Mouse (Mus musculus) E14TG2a.4 (cell line): ENCODE measurements around the gene Ptprn2.

Experiments used
- CTCF ChIP-seq: conservative IDR thresholded peaks from 2 replicates; pipeline ENCODE4 v1.5.1; 2014; ENCODE audit warnings: low read length
- POU5F1 ChIP-seq: IDR thresholded peaks from 2 replicates; pipeline ENCODE4 v1.6.1; 2014; ENCODE audit warnings: low read length, borderline replicate concordance

- TF ChIP-seq CTCF (no peak), POU5F1 (no peak)
Measured at GRCm38 (mm10) chr12:117245885-117246478, 760.5 kb downstream of the Ptprn2 start.
